Mouse (Mus musculus) left cerebral cortex, adult 11 months (tissue): Measurements from ENCODE around the gene Mob3a.
"Not testable (repeated sequence)": the region's sequence is repeated elsewhere in the genome, so short reads cannot be mapped to it uniquely, and the experiment has no call there.

Source experiments
- DNase-seq: peaks from one replicate; pipeline ENCODE4 v3.0.0; 2022; ENCODE audit warnings: low spot score

Gene Mob3a

GRCm38 (mm10) chr10:80663485-80664196 is 38.1 kb downstream of the Mob3a start:
- DNase-seq: no peak

GRCm38 (mm10) chr10:80661149-80661548 is 40.6 kb downstream of the Mob3a start:
- no peak for DNase-seq

- no peak for DNase-seq
Measured at GRCm38 (mm10) chr10:80659213-80659612, 42.6 kb downstream of the Mob3a start.

- no peak for DNase-seq
Measured at GRCm38 (mm10) chr10:80658841-80659202, 43.0 kb downstream of the Mob3a start.

- no peak for DNase-seq
Measured at GRCm38 (mm10) chr10:80658194-80658840, 43.5 kb downstream of the Mob3a start.

- DNase-seq: no peak
Measured at GRCm38 (mm10) chr10:80656863-80657623, 44.7 kb downstream of the Mob3a start, which contains the start of gene Btbd2. Gene Btbd2, minus strand, starts transcription at chr10:80657071.

- DNase-seq: peak; percentile 93
Measured at GRCm38 (mm10) chr10:80656130-80656862, 45.5 kb downstream of the Mob3a start.

- DNase-seq: no peak
Measured at GRCm38 (mm10) chr10:80655406-80656129, 46.2 kb downstream of the Mob3a start.

- DNase-seq: no peak
Measured at GRCm38 (mm10) chr10:80654866-80655265, 46.9 kb downstream of the Mob3a start.

- DNase-seq: no peak
Measured at GRCm38 (mm10) chr10:80653156-80653720, 48.5 kb downstream of the Mob3a start.

GRCm38 (mm10) chr10:80650392-80650791 is 51.4 kb downstream of the Mob3a start:
- DNase-seq: no peak

GRCm38 (mm10) chr10:80649910-80650309 is 51.9 kb downstream of the Mob3a start:
- DNase-seq: not testable (repeated sequence)

- DNase-seq: no peak
Measured at GRCm38 (mm10) chr10:80646936-80647335, 54.8 kb downstream of the Mob3a start.

GRCm38 (mm10) chr10:80635345-80635744 is 66.4 kb downstream of the Mob3a start:
- DNase-seq: no peak
